Mouse (Mus musculus): ENCODE results near the gene Olfr399.

Gene Olfr399

GRCm38 (mm10) chr11:74056451-74056850 is at the start of gene Olfr399, which contains the start of gene Olfr139:
TSS of gene Olfr399 (minus strand) at chr11:74056615.
TSS of gene Olfr139 (minus strand) at chr11:74056551.
- no peak for DNase-seq (ENCODE audit: low spot score)

- no peak for DNase-seq (ENCODE audit: low spot score)
Measured at GRCm38 (mm10) chr11:74105066-74105465, 48.7 kb upstream of the Olfr399 start.

- DNase-seq (ENCODE audit: low spot score): no peak
Measured at GRCm38 (mm10) chr11:74101507-74101906, 45.1 kb upstream of the Olfr399 start.

GRCm38 (mm10) chr11:74100724-74101123 is 44.3 kb upstream of the Olfr399 start:
- DNase-seq (ENCODE audit: low spot score): no peak

- DNase-seq (ENCODE audit: low spot score): no peak
Measured at GRCm38 (mm10) chr11:74069655-74070054, 13.2 kb upstream of the Olfr399 start, which contains the start of gene Zfp616. TSS of gene Zfp616 (plus strand) at chr11:74069955.

GRCm38 (mm10) chr11:74051347-74051746 is 5.1 kb downstream of the Olfr399 start:
- no peak for DNase-seq (ENCODE audit: low spot score)

All from ovary, postnatal 10 days (tissue).